Mouse (Mus musculus) kidney, postnatal 36 days (tissue): ENCODE measurements around the gene Olfr159.
A peak's percentile ranks its signal among the peaks of the same experiment; 100 is the strongest.
"Not testable (repeated sequence)": the region's sequence is repeated elsewhere in the genome, so short reads cannot be mapped to it uniquely, and the experiment has no call there.

Experiments used
- DNase-seq, 2 experiments: peaks; one replicate each; pipeline ENCODE4 v3.0.0; 2021 to 2022; ENCODE audit warnings: mixed read lengths in 2 of 2

The Olfr159 gene

DNA sequence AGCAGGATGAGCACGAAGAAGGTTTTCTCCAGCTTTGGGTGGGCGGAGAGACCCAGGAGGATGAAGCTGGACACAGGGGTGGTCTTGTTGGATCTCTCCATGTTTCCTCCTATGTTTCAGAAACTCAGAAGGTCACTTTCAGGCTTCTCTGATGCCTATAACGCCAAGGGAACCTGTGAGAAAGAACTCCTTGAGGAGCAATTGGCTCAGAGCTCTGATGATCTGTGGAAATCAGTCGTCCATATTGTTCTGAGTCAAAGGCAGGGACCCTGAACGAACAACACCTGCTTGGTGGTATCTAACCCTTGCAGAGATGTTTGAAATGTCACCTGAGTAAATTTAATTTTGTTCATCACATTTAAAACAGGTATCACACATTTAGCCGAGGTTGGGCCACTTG, at the start of gene Olfr159:
Gene Olfr159, minus strand, starts transcription at position 101 of the 400 bp plus-strand sequence.
- no peak for DNase-seq

DNA sequence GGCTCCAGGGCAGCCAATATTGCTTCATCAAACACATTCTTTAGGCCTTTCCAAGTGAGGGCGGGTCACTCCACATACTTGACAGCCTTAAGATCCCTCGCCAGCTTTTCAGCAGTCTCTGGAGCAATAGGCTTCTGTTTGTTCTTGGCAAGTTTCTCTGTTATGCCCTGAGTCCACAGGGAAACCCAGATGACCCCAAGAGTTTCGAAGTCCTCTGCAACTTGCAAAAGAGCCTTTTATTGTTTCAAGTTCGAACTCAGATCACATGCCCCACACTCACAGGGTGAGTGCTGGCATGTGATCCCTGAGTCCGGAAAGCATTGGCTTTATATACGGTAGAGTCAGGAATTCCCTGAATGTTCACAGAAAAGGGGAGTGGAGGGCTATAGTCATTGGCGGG, 28.1 kb upstream of the Olfr159 start:
- no peak for DNase-seq

DNA sequence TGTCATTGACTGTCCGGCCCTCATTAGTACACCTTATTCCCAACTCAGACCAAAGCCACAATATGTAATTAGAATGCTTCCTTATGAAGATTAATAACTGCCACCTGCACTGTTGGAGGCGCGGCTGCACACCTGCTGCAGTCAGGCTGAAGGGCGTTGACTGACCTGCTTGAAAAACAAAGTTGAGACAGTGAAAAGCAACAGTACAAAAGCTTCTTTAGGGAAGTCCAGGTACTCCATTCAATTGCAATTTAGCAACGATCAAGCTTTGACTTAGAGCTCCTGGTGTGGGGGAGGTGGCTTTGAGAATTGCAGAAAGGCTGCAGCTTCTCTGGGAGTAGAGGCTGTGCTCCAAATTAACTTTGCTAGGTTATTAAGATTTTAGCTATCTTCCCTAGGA, 25.0 kb upstream of the Olfr159 start:
- not testable (repeated sequence) for DNase-seq

- DNase-seq, result no peak
Measured at GRCm38 (mm10) chr4:43795296-43795695, 24.5 kb upstream of the Olfr159 start.

DNA sequence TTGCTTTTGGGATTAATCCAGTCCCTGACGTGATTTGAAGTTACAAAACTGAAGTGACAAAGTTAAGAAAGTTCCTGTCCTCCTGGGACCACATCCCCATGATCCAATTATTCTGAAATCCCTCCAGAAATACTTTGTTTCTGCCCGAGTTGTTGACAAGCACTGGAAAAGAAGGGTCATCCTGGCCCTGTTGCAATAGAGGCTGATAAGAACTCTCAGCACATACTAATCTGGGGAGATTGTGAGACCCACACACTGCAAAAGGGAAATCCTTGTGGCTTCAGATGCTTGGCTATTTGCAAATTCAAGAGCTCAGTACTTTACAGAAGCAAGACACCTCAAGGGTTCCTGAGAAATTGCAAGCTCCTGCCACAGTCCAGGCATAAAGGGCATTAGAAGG, 1.5 kb upstream of the Olfr159 start:
- DNase-seq, result no peak

DNA sequence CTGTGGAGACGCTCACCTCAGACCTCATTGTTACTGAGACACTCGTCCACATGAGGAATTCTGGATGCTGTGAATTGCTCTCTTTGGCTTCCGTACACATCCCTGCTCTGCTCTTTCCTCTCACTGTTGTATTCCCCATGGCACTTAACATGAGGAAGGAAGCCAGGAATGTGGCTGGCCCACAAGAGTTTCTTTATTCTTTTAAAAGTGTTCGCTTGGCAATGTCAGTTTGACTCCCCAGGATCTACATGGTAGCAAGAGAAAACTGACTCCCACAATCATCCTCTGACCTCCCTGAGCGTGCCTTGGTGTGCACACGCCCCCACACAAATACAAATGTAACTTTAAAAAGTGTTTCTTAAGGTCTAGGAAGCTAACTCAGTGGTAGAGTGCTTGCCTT, 817 bp upstream of the Olfr159 start:
- no peak for DNase-seq

DNA sequence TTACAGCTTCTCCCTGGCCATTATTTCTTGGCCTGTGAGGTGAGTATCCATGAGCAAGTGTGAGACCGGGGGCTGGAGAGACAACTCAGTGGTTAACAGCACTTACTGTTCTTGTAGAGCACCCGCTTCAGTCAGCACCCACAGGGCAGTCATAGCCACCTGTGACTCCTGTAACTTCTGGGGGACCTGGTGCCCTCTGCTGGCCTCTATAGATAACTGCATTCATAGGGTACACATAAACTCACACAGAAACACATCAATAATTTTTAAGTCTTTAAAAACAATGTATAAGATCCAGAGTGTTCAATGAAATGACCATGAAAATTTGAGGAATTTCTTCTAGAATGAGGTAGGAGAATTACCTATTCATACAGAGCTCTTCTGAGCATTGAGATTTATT, 1.4 kb downstream of the Olfr159 start:
- DNase-seq, result no peak

DNA sequence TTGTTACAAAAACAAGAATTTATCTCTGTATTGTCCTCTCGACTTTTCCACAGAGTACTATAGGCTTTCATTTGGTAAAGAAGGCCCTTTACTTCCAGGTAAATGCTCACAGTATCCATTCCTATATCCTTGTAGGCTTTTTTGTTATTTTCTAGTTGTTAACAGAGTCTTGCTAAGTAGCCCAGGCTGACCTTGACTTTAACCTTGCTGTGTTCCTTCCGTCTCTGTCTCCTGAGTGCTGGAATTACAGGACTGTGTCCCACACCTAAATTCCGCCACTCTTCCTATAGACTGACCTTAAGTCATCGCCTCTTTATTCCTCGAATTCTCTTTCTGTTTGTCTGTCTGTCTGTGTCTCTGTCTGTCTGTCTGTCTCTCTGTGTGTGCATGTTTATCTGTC, 2.5 kb downstream of the Olfr159 start:
- no peak for DNase-seq

DNA sequence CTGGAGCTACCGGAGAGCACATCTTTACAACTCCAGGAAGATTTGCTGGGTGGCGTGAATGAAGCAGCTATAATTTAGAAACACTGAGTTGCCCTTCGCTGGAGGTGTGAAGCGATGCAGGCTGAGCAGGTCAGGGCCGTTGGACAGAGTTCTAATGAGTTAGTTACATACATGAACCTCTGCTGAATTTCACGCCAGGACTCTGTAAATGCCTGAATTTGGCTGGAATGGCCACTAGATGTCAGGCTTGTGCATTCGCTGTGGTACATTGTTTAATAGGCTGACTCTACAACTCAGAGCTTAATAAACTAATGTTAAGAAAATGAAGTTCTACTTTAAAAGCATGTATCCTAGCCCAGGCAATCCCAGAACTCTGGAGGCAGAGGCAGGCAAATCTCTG, 7.4 kb downstream of the Olfr159 start:
- DNase-seq, result peak; percentile 56 to 77

DNA sequence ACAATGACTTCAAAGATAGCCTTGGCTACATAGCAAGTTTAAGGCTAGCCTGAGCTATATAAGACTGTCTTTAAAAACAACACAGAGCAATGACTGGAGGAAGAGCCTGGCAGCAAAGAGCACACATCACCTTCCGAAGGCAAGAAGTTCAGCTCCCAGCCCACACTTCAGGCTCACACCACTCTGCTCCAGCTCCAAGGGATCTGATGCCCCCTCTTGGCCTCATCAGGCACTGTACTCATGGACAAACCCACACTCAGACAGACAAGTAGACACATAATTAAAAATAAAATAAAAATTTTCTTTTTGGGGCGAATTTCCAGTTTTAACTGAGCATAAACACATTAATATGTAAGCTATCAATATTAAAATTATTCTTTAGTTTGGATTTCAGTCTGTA, 9.5 kb downstream of the Olfr159 start:
- no peak for DNase-seq

DNA sequence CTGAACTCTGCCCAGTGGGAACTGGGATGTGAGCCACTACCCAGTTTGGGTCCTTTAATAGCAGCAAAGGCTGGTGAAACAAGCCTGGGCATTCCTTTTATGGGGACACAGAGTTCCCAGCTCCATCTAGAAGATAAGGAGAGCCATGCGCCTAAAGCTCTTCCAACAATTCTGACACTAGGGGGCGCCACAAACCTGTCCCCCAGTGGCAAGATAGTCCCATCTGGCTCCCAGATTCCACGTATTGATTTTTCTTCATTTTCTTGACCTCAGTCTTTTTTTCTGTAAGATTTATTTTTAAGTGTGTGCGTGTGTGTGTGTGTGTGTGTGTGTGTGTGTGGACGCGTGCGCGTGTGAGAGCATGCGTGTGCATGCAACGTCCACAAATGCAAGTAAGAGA, 10.3 kb downstream of the Olfr159 start:
- DNase-seq, result peak in 1 of 2 experiments; percentile 58

DNA sequence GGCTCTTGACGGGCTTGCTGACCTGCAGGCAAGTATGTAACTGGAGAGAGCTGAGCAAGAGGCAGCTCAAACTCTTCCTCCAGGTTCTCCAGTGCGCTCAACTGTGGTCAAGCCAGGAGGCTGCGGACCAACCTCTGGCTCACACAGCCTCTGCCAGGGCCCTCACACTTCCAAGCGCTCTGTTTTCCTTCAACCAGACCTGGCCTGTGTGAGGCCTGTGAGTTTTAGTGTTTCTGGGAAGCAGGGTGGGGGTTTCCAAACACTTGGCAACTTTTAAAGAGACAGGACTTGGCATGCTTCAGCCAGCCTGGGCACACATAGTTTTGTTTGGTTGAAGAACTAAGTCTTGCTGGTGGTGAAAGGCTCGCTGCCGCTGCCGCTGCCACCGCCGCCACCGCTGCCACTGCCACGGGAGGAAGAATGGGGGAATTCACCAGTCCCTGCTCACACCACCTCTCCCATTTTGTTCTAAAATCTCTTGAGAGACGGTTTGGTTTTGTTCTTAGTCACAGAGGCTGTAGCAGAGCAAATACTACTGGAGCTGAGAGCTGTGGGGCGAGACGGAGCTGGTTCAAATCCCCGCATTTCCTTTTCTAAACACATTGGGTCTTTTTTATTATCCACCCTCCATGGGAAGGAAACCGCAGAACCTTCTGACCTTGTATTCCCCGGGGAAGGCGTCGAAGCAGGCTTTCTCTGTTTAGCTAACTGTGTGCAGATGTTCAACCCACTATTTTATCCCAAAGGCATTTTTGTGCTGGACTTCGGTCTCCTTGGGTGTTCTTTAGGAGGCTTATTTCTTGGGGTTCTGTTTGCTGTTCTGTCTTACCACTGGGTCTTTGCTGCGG, 11.0 kb downstream of the Olfr159 start:
- peak in 1 of 2 experiments; percentile 28 for DNase-seq

DNA sequence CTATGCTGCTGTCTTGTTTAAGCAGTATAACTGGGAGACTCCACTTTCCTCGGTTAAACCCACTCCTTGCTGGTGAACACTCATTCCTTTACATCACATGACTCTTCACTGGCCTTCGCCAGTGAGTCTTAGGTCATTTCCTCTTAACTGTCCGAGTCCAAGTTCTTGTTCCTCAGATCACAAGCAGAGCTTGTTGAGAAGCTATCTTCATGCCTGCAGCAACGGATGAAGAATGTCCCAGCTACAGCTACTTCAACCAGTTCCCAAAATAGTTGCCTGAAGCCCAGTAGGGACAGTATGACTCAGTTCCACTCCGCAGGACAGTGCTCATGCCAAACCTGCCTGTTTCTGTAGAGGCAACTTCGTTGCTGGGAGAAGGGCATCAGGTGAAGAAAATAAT, 13.6 kb downstream of the Olfr159 start:
- DNase-seq, result no peak

DNA sequence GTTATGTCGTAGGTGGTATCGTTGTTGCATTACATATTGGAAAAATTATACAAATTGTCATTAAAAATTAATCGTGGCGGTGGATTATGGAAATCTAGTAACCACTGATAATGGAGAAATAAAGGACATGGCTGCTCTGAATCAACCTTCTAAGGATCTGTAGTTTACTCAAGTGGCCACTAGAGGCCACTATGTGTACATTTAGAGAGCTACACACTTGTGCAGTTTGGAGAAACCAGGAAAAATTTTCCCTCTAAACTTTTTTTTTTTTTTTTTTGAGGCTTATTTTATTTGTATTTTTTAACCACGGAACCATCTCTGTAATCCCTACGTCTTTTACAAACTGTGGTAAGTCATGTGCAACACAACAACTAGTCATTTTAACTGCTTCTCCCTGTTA, 25.6 kb downstream of the Olfr159 start:
- DNase-seq, result no peak

DNA sequence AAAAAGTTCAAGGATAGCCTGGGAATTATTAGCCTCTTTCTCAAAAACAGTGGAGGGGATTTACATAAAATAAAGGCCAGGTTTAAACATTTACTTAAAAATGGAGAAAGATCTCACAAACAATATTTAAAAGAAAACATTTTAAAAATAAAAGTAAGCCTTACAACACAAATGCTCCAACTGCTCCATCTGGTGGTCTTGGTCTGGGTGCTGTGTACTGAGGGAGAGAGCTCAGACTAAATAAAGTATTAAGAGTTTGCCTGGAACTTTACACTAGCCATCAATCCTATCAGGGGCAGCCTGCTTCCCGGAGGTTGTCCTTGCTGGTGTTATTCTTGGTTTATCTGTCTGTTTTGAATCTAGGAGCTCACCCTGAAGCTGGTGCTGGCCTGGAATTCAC, 27.7 kb downstream of the Olfr159 start:
- peak in 1 of 2 experiments; percentile 47 for DNase-seq

DNA sequence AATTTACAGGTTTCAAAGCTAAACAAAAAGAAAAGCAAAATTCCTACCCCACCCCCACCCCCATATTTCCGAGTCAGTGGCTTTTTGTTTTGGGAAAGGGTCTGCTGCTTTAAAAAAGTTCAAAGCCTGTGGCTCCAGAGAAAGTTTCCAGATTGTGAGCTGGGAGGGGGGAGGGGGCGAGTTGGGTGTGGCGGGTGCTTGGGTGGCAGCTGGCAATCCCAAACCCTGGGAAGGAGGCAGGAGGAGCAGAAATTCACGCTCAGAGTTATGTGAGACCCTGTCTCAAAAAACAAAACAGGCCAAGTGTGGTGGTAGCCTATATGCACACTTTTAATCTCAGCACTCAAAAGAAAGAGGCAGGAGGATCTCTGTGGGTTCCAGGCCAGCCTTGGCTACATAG, 28.2 kb downstream of the Olfr159 start:
- DNase-seq, result no peak

DNA sequence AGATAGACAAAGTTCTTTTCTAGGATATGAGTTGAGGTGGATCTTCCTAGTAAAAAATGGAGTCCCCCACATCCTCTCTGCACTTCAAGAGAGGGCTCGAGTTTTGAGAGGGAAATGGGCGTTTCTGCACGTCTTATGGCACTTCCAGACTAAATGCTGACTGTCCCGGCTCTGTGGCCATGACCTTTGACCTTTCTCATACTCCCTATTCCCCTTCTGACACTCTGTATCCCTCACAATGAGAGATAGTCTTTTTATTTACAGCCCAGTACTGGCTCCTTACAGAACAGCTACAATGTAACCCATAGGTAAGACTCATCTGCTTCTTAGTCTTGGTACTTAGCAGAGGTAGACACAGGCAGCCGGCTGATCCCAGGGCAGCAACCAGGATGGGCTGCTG, 29.3 kb downstream of the Olfr159 start:
- DNase-seq, result no peak

DNA sequence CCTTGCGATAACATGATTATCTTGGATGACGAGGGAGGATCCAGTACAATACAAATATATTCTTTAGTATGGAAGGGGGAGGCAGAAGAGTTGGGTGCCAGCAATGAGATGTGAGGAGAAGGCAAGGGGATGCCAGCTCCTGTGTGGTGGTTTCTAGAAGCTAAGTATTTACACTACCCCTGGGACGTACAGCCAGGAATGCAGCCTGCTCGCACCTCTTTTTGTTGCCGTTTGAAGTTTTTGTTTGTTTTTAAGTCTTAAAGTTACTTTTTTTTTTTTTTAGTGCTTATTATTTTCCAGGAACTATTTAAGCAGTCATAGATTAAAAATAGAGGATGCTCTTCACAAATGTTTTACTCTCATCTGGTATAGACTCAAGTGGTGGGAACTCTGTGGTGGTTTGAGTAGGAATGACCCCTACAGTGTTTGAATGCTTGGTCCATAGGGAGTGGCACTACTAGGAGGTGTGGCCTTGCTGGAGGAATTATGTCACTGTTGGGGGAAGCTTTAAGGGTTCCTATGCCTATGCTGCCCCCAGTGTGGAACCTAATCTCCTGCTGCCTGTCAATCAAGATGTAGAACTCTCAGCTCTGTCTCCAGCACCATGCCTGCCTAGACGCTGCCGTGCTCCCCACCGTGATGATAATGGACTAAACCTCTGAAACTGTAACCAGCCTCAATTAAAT, 31.7 kb downstream of the Olfr159 start:
- DNase-seq, result no peak

GRCm38 (mm10) chr4:43737144-43737543, 33.7 kb downstream of the Olfr159 start:
- no peak for DNase-seq

- no peak for DNase-seq
Measured at GRCm38 (mm10) chr4:43733186-43733585, 37.6 kb downstream of the Olfr159 start.

- no peak for DNase-seq
Measured at GRCm38 (mm10) chr4:43732171-43732570, 38.6 kb downstream of the Olfr159 start.

- no peak for DNase-seq
Measured at GRCm38 (mm10) chr4:43730750-43731297, 40.0 kb downstream of the Olfr159 start.

- peak; percentile 70 to 77 for DNase-seq
Measured at GRCm38 (mm10) chr4:43729794-43730550, 40.8 kb downstream of the Olfr159 start, which contains the start of gene Spaar. Gene Spaar (plus strand): TSS chr4:43730034.
